Mouse (Mus musculus): ENCODE data around the gene Fli1. TPM values are rescaled to one million over a fixed set of nuclear protein-coding genes. Genes with fewer than 3 reads are reported as not detected.

Fli1 gene
- polyA plus RNA-seq, 1 experiment from 2014 or later: 56.7 TPM

- Histone ChIP-seq H3K36me3 (replicated peaks) (no peaks in the 10 kb centered on the region), H3K4me3 (no peak overlapping the region), H3K27ac (replicated peaks) (no peak overlapping the region), H3K27me3 (replicated peaks; ENCODE audit: low read depth, poor library complexity, severe bottlenecking) (no peaks in the 10 kb centered on the region), H3K9me3 (no peaks in the 10 kb centered on the region), H3K4me1 (no peaks in the 10 kb centered on the region)
- WGBS: 90% methylated on average over 9 of the region's 9 CpGs
- DNase-seq (ENCODE audit: low spot score): no peak
Observed at GRCm38 (mm10) chr9:32391701-32392100, 151.0 kb downstream of the Fli1 start.

- 84% methylated on average over 5 of the region's 5 CpGs for WGBS
- Histone ChIP-seq H3K27me3 (replicated peaks; ENCODE audit: low read depth, poor library complexity, severe bottlenecking) (no peaks in the 10 kb centered on the region), H3K4me3 (no peak overlapping the region), H3K27ac (replicated peaks) (no peak overlapping the region), H3K36me3 (replicated peaks) (no peaks in the 10 kb centered on the region), H3K9me3 (no peaks in the 10 kb centered on the region), H3K4me1 (no peaks in the 10 kb centered on the region)
- no peak for DNase-seq (ENCODE audit: low spot score)
Observed at GRCm38 (mm10) chr9:32391092-32391491, 151.6 kb downstream of the Fli1 start.

GRCm38 (mm10) chr9:32388120-32388519, 154.5 kb downstream of the Fli1 start:
- H3K4me3 ChIP-seq: no peak overlapping the region
- no peak for DNase-seq (ENCODE audit: low spot score)
- no peak overlapping the region for H3K27ac ChIP-seq (replicated peaks)
- H3K9me3 ChIP-seq: no peaks in the 10 kb centered on the region
- no peaks in the 10 kb centered on the region for H3K27me3 ChIP-seq (replicated peaks; ENCODE audit: low read depth, poor library complexity, severe bottlenecking)
- H3K36me3 ChIP-seq (replicated peaks): no peaks in the 10 kb centered on the region
- H3K4me1 ChIP-seq: no peaks in the 10 kb centered on the region
- WGBS: 82% methylated on average over 1 of the region's 1 CpGs

- Histone ChIP-seq H3K36me3 (replicated peaks) (no peaks in the 10 kb centered on the region), H3K4me1 (no peaks in the 10 kb centered on the region), H3K4me3 (no peak overlapping the region), H3K9me3 (no peaks in the 10 kb centered on the region), H3K27me3 (replicated peaks; ENCODE audit: low read depth, poor library complexity, severe bottlenecking) (no peaks in the 10 kb centered on the region), H3K27ac (replicated peaks) (no peak overlapping the region)
- DNase-seq (ENCODE audit: low spot score): no peak
- WGBS: 76% methylated on average over 4 of the region's 4 CpGs
Observed at GRCm38 (mm10) chr9:32384906-32385305, 157.8 kb downstream of the Fli1 start.

GRCm38 (mm10) chr9:32376863-32377590, 165.6 kb downstream of the Fli1 start:
- Histone ChIP-seq H3K27ac (replicated peaks) (no peak overlapping the region), H3K4me1 (no peaks in the 10 kb centered on the region), H3K4me3 (no peak overlapping the region), H3K27me3 (replicated peaks; ENCODE audit: low read depth, poor library complexity, severe bottlenecking) (no peaks in the 10 kb centered on the region), H3K36me3 (replicated peaks) (no peaks in the 10 kb centered on the region), H3K9me3 (no peaks in the 10 kb centered on the region)
- WGBS: 91% methylated on average over 5 of the region's 5 CpGs
- no peak for DNase-seq (ENCODE audit: low spot score)

GRCm38 (mm10) chr9:32376031-32376430, 166.6 kb downstream of the Fli1 start:
- Histone ChIP-seq H3K9me3 (no peaks in the 10 kb centered on the region), H3K27ac (replicated peaks) (no peak overlapping the region), H3K4me3 (no peak overlapping the region), H3K27me3 (replicated peaks; ENCODE audit: low read depth, poor library complexity, severe bottlenecking) (no peaks in the 10 kb centered on the region), H3K36me3 (replicated peaks) (no peaks in the 10 kb centered on the region), H3K4me1 (no peaks in the 10 kb centered on the region)
- WGBS: 93% methylated on average over 7 of the region's 7 CpGs
- no peak for DNase-seq (ENCODE audit: low spot score)

- Histone ChIP-seq H3K27ac (replicated peaks) (no peak overlapping the region), H3K9me3 (no peaks in the 10 kb centered on the region), H3K27me3 (replicated peaks; ENCODE audit: low read depth, poor library complexity, severe bottlenecking) (no peaks in the 10 kb centered on the region), H3K36me3 (replicated peaks) (no peaks in the 10 kb centered on the region), H3K4me1 (peaks cover 6% of the 10 kb centered on the region; the same call in 1 of the 2 replicates), H3K4me3 (no peak overlapping the region)
- DNase-seq (ENCODE audit: low spot score): no peak
- 89% methylated on average over 6 of the region's 6 CpGs for WGBS
Observed at GRCm38 (mm10) chr9:32373656-32374055, 169.0 kb downstream of the Fli1 start.

Other genes with a start within 250 kb of the Fli1 start
- gene Kcnj5, start 198.5 kb downstream of the Fli1 start, polyA plus RNA-seq (2016; fragmentation: Nextera tagmentation; extraction: Ambion mirVana): 0.24 and 0.52 TPM in 2 replicates
- gene Kcnj1, start 170.4 kb downstream of the Fli1 start, polyA plus RNA-seq (2016; fragmentation: Nextera tagmentation; extraction: Ambion mirVana): not detected in 2 replicates
- gene Ets1, start 93.4 kb upstream of the Fli1 start, polyA plus RNA-seq (2016; fragmentation: Nextera tagmentation; extraction: Ambion mirVana): 34.0 and 38.6 TPM in 2 replicates